Mouse (Mus musculus): ENCODE data around the gene Micu2.

The Micu2 gene

DNA sequence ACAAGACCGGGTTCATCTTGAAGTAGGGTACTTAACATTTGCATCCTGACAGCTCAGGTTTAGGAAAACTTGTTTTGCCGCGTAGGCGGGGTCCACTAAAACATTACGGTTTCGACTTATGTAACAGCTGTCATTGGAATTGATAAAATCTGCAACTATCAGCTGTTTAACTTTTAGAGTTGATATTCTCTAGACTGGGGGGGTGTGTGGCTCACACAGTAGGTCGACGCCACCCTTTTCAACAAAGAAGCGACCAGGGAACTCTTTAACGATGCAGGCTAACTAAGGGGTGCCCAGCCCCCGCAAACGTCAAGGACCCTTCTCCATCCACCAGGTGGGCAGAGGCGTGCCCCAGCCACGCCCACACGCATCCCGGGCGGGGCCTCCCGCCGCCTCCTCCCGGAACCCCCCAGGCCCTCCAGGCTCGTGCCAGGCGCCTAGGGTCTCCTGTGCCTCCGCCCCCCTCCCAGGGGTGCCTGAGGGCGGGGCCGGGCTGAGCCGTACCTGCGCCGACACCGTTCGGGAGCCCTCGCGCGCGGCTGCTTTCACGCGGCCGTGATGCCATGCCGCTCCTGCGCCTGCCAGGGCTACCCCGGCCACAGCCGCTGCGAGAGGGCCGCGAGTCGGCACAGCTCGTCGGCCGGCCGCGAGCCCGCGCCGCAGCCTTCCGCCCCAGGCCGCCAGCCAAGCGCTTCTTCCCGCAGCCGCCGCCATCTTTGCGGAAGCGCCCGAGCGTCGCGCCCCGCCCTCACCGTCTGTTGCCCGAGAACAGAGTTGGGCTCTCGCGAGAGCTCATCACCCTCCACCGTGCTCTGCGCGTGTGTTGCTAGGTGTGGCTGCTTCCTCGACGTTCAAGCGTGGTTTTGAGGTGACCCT lies at the start of gene Micu2:
TSS of gene Micu2 (minus strand) at position 737 of the 876 bp plus-strand sequence.
- DNase-seq (ENCODE audit: inconsistent ontology term), result peak; percentile 84

DNA sequence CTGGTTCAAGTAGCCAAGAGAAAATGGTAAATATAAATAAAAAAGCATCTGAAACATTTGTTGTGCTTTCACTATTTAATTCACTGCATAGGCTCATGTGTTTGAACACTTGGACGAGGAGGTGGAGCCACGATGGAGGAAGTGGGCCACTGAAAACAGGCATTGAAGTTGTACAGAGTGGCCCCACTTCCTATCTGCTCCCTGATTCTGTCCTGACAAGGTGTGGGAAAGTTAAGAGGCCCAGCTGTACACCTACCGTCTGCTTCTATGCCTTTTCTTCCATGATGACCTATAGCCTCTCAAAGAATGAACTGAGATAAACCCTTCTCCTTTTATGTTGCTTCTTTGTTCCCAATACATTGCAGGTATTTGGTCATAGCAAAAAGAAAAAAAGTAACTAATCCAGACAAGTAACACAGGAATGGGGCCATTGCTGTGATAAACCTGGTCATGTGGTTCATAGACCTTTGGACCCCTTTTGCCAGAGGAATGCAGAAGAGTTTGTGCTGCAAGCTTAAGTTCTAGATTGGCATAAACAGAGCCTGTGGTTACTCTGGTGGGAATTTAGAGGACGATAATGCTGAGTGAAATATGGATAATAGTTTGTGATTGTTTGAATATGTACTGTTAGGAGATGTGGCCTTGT lies 47.7 kb upstream of the Micu2 start:
- DNase-seq (ENCODE audit: inconsistent ontology term), result no peak

DNA sequence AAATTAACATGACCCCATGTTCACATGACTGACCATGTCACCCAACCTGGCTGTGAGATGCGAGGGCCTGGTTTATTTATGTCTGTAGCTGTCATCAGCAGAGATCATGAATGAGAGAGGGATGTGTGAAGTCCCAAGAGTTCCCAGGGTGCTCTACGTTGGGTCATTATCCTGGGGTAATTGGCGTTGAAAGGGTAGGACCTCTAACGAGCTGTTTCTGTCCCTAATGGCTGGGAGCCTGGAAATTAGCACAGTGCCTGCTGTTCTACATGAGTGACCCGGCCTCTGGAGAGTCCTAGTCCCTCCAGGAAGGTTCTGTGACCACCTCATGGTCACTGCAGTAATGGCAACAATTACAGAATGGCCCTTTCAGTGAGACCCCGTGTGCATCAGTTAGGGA lies 37.1 kb upstream of the Micu2 start:
- peak; percentile 69 for DNase-seq (ENCODE audit: inconsistent ontology term)

DNA sequence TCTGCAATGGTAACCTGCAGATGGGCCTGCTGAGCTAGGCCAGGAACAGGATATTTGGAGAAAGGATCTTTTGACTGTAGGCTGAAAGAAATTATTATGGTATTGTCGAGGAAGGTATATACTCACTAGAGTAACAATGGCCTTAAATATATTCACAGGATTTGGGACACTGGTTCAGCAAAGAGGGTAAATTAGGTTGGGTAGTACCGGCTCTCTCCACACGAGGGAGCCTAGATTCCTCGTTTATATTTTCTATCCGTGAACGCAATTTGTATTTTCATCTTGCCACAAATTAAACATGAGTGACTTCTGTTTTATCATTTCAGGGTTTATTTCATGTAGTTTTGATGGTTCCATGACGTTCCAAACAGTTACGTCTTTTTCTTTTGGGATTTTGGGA lies 35.5 kb upstream of the Micu2 start:
- no peak for DNase-seq (ENCODE audit: inconsistent ontology term)

DNA sequence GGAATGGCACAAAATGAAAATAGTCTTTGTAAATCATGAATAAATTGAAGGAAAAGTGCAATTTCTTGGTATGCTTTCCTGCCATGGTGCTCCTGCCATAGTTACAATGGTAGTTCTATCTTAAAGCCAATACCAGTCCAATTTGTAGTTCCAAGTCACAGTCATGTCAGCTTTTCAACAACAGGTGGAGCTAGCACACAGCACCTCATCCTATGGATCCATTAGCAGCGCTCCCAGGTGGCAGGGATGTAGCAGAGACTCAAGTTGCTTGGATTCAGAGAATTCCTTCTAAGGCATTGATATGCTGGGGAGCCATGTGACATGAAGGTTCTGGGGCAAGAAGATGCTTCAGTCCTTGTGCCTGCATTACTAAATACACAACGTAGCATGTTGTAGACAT lies 19.8 kb upstream of the Micu2 start:
- peak; percentile 17 for DNase-seq (ENCODE audit: inconsistent ontology term)

GRCm38 (mm10) chr14:58003852-58004251 lies 4.8 kb upstream of the Micu2 start:
- peak; percentile 27 for DNase-seq (ENCODE audit: inconsistent ontology term)

- DNase-seq (ENCODE audit: inconsistent ontology term), result no peak
Measured at GRCm38 (mm10) chr14:58002161-58002560, 3.1 kb upstream of the Micu2 start.

- DNase-seq (ENCODE audit: inconsistent ontology term), result no peak
Measured at GRCm38 (mm10) chr14:57999402-57999734, 306 bp upstream of the Micu2 start.

DNA sequence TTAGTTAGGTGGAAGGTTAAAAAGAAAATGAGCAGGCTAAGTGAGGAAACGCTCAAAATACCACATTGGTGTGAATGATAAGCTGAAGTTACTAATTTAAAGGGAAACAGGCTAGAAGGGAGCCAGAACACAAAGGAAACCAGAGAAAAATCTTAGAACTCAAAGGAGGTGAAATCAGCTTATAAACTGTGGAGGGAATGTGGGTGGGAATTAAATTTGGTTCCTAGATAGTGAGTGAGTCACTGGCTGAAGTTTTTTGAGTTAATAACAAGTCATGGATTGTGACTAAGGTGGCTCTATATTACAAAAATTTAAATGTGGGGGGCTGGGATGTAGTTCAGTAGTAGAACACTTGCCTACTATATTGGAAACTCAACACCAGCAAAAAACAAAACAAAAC lies 1.6 kb downstream of the Micu2 start:
- no peak for DNase-seq (ENCODE audit: inconsistent ontology term)

DNA sequence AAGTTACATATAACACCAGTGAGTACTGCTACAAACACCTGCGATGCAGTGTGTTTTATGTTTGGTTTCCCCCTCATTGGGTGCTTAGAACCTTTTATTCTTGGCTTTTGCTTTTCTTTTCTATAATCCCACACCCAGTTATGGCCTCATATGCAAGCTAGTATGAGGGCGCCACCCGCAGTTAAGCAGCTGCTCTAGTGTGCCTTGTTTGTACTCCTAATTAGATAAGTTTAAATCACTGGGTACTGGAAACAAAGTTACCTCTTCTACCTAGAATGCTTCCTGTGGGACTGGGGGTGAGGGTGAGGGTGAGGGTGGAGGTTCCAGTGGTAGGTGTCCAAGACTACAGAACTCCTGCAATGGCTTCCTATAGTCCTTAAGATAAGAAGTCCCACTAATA lies 2.9 kb downstream of the Micu2 start:
- no peak for DNase-seq (ENCODE audit: inconsistent ontology term)

- DNase-seq (ENCODE audit: inconsistent ontology term), result no peak
Measured at GRCm38 (mm10) chr14:57991761-57992160, 7.3 kb downstream of the Micu2 start.

- DNase-seq (ENCODE audit: inconsistent ontology term), result no peak
Measured at GRCm38 (mm10) chr14:57989162-57989561, 9.9 kb downstream of the Micu2 start.

DNA sequence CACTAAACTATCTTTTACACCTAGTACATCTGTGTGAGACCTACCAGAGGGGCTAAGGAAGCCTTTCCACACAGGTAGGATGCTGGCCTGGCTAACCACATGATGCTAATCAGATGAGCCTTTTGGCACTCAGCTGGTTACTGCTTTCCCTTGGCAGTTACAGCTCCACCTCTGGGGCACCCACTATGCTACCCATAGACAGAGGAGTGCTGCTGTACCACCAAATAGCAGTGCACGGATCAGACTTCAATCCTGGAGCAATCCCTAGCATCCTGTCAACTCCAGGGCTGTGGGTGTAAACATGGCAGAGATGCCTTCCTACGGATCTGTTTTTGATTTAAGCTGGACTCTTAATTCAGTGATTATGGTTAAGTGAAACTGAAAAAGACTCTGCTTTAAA lies 13.3 kb downstream of the Micu2 start:
- DNase-seq (ENCODE audit: inconsistent ontology term), result no peak

DNA sequence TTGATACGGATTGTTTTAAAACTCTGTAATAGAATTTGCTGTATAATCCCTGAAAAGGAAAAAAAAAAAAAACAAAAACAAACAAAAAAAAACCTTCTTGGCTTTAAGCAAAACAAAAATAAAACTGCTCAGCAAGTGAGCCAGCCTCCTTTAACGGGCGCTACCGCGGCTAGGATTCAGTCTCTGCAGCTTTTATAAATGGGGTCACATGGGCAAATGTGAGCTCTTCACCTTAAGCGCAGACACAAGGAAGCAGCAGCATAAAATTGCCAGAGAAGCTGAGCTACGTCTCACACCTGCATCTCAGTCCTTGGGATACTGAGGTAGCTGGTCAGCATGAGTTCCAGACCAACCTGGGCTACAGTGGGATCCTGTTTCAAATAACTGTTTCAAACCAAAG lies 16.6 kb downstream of the Micu2 start:
- no peak for DNase-seq (ENCODE audit: inconsistent ontology term)

DNA sequence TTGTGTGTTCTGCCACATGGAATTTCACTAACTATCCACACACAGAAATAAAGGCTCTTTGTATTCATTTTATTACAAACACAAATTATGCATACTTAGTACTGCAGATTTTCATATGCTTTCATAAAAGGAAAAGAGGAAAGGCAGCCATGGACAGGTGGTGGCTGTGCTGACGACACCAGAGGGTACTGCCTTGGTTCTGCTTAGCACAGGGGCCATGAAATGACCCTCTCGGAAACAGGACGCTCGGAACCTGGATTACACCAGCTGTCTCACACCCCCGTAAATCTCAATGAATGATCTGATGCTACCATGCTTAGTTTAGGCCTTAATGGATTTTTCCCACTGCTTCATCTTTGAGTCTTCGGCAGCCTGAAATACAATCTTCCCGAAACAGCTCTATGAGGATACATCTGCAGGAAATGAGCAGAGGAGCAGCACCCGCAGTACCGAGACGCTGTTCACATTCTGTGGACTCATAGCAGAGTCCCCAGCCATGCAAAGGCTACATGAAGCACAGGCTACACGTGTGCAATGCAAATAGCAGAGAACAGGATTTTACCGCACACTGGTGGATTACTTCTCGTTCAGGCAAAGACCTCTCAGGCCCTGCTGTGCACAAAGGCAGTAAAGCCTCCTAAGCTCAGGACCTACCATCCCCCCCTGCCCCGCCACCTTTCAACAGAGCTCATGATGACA lies 17.2 kb downstream of the Micu2 start:
- no peak for DNase-seq (ENCODE audit: inconsistent ontology term)

- peak; percentile 27 for DNase-seq (ENCODE audit: inconsistent ontology term)
Measured at GRCm38 (mm10) chr14:57980776-57981175, 18.3 kb downstream of the Micu2 start.

GRCm38 (mm10) chr14:57980179-57980578 lies 18.9 kb downstream of the Micu2 start:
- peak; percentile 89 for DNase-seq (ENCODE audit: inconsistent ontology term)

- DNase-seq (ENCODE audit: inconsistent ontology term), result no peak
Measured at GRCm38 (mm10) chr14:57978144-57978543, 20.9 kb downstream of the Micu2 start.

DNA sequence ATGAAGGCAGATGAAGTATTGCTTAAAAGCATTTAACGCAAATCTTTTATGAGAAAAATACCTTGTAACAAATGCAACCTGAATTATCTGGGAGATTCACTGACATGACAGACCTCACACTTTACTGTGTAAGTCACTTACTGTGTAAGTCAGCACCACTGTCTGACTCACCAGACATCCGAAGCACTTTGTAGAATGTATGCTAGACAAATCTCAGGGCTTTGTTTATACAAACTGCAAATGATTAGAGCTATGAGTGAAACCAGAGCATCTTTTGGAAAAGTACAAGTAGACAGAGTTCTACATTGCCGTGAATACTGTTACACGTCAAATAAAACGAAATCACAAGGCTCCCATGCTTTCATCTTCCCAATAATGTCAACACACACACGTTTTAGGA lies 23.4 kb downstream of the Micu2 start:
- no peak for DNase-seq (ENCODE audit: inconsistent ontology term)

- no peak for DNase-seq (ENCODE audit: inconsistent ontology term)
Measured at GRCm38 (mm10) chr14:57971986-57972525, 27.0 kb downstream of the Micu2 start.

DNA sequence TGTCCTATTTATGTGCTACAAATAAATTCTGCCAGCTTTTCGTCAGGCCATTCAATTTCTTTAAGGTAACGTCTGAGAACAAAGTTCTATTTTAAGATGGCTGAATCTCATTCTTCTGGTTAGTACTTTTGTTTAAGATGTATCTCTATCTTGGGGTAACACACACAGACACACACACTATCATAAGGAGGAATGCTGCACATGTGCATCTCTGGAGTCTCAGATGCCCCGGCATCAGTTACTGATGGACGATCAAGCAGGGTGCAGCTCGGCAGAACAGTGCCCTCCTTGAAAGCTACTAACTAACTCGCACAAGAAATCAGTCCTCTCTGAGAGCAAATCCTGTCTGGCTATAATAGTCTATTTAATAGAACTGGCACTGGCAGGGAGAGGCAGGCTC lies 30.2 kb downstream of the Micu2 start:
- no peak for DNase-seq (ENCODE audit: inconsistent ontology term)

DNA sequence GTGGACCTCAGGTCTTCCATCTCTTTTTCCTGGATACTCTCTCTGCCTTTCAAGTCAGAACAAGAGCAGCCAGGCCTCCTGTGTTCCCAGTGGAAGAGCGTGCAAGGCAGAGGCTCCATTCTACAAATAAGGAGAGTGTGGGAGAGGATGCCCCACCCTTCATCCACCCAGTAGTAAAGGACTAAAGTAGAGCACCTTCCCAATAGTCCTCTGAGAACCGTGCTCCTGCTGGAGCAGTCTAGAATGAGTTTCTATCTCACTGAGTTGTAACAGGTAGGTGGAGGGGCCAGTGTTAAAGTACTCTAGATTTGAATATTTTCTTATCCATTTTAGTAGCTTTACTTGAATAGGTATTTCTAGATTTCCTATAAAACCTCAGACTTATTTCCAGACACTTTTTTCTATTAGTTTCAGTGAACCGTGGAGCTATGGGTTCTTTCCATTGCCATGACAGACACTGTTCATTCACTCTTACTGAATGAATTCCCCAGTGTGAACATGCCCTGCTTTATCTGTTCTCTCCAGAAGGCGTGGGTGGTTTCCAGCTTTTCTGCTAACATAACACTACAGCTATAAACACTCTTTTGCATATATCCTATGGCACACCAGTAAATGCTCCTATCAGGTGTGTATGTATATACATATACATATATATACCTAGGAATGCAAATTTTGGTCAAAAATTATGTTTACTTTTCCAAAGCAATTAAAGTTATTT lies 31.8 kb downstream of the Micu2 start:
- DNase-seq (ENCODE audit: inconsistent ontology term), result no peak
